Mouse (Mus musculus): ENCODE measurements around the gene Amot. TPM values are rescaled to one million over a fixed set of nuclear protein-coding genes. Genes with fewer than 3 reads are reported as not detected.

The Amot gene
- total RNA-seq, 4 experiments from 2014 or later, result 18.4 to 23.4 (median 21.4) TPM

GRCm38 (mm10) chrX:145482383-145482782 is 22.6 kb downstream of the Amot start:
- no peak for DNase-seq (ENCODE audit: low spot score in 2 of 2)

- DNase-seq (ENCODE audit: low spot score in 2 of 2), result no peak
Observed at GRCm38 (mm10) chrX:145479942-145480341, 25.0 kb downstream of the Amot start.

DNA sequence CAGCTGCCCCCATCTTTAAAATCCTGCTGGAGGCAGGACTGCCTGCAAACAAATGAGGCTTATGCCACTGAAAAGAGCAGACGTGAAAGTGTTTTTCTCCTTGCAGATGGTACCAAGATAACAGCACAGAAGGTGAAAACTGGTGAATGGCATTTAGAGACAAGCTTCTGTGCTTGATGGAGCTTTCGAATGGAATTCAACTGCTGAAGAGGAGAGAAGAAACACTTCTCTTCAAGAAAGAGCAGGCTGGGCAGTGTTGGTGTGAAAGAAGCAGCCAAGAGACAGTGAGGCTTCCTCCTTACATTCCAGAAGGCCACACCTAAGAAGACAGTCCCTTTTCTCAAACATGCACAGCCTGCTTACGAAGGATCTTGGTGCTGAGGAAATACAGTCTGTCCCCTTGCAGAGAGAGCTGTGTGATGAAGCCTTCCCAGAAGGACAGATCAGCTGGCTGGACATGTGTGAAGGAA is 27.2 kb downstream of the Amot start:
- peak in 1 of 2 experiments; percentile 20 for DNase-seq (ENCODE audit: low spot score in 2 of 2)

GRCm38 (mm10) chrX:145477003-145477724 is 27.8 kb downstream of the Amot start:
- no peak for DNase-seq (ENCODE audit: low spot score in 2 of 2)

GRCm38 (mm10) chrX:145468264-145468663 is 36.7 kb downstream of the Amot start:
- DNase-seq (ENCODE audit: low spot score in 2 of 2), result no peak

DNA sequence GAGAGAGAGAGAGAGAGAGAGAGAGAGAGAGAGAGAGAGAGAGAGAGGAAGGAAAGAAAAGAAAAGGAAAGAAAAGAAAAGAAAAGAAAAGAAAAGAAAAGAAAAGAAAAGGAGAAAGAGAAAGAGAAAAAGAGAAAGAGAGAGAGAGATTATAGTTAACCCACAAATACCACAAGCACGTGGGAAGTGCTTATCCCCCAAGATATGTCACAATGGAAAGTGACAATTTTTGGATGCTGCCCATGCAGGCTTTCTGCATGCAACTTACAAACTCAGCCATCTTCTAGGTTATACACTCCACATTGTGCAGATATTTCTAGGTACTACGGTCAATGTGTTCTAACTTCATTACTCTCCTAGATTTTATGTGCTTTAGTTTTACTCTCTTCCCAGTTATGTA is 41.5 kb downstream of the Amot start:
- no peak for DNase-seq (ENCODE audit: low spot score in 2 of 2)

- peak in 1 of 2 experiments; percentile 33 for DNase-seq (ENCODE audit: low spot score in 2 of 2)
Observed at GRCm38 (mm10) chrX:145461339-145461738, 43.6 kb downstream of the Amot start.

DNA sequence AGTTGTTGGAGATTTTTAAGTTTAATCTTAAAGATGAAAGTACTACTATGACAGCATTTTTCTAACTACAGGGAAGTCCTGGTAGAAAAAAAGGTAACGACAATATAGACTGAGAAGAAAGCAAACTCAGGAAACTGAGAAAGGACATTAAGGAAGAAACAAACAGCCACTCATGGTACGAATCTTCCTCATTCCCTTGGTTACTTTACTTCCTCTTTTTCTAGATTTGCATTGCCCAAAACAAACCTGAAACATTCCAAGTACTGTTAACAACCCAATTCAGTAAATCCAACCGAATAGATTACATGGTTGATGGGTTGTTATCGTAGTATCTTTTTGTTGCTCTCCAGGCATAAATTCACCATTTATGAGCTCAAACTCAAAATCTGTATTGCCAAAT is 48.7 kb downstream of the Amot start:
- DNase-seq (ENCODE audit: low spot score in 2 of 2), result no peak

DNA sequence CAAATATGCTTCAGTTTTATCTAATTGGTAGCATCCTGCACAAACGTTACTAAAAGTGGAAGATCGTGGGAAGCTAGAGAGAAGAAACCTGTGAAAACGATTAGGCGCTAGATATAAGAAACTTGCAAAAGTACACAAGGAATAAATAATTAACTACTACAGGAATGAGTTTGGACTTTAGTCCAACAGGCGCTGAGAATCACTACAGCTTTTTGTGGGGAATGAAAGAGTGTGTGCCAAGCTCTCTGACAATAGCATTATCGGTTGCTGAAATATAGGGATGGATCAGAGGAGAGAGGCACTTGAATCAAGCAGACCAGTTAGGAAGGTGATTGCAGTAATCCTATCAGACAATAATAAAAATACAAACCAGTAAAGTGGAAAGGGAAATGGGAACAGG is 49.4 kb downstream of the Amot start:
- no peak for DNase-seq (ENCODE audit: low spot score in 2 of 2)

DNA sequence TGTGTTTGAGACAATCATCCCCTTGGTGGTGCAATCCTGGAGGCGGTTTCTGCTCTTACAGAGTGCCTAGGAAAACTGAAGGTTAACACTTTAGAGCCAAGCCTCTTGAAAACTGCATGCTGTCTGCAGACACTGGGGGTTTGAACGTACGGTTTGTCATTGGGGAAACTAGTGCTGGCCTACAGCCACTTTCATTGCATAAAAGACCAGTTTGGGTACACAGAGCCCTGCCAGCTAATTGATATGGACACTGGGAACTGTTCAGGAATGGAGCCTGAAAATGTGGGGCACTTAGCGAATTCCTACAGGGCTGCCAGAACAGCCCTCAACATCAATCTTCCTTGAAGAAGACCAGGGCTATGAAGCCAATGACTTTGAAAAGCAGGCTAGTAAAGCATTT is 50.2 kb downstream of the Amot start:
- peak in 1 of 2 experiments; percentile 13 for DNase-seq (ENCODE audit: low spot score in 2 of 2)

DNA sequence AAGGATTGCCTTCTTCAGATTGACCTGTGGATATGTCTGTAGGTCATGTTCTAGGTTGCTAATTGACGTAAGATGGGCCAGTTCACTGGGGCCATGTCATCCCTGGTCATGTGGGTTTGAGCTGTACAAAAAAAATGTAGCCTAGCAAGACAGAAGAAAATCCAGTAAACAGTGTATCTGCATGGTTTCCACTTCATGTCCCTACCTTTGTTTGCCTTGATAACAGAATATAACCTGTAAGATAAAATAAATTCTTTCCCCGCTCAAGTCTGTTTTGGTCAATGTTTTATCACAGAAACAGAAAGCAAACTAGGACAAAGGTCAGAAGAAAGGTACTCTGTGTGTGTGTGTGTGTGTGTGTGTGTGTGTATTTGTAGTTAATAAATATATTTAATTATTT is 63.5 kb downstream of the Amot start:
- DNase-seq (ENCODE audit: low spot score in 2 of 2), result no peak

- no peak for DNase-seq (ENCODE audit: low spot score in 2 of 2)
Observed at GRCm38 (mm10) chrX:145433652-145434051, 71.3 kb downstream of the Amot start.

- no peak for DNase-seq (ENCODE audit: low spot score in 2 of 2)
Observed at GRCm38 (mm10) chrX:145430836-145431570, 74.0 kb downstream of the Amot start.

DNA sequence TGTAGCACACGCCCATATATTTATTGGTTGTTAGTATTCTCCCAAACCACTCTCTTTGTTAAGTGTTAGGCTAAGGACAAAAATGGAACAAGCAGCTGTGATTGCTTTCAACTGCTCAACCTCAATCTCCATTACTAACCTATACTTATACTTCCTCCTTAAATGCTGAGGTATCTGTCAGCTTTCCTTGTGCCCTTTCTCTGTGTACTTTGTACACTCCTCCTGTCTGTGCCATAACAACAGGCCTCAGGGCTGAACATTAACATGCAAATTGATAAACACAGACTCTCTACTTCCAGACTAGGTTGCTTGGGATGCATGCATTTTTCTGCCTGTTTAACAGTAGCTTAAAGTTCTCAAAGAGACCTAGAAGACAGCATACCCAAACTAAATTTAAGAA is 76.2 kb downstream of the Amot start:
- no peak for DNase-seq (ENCODE audit: low spot score in 2 of 2)

GRCm38 (mm10) chrX:145424026-145424425 is 81.0 kb downstream of the Amot start:
- DNase-seq (ENCODE audit: low spot score in 2 of 2), result no peak

GRCm38 (mm10) chrX:145414319-145414718 is 90.7 kb downstream of the Amot start:
- DNase-seq (ENCODE audit: low spot score in 2 of 2), result no peak

GRCm38 (mm10) chrX:145411425-145411824 is 93.6 kb downstream of the Amot start:
- DNase-seq (ENCODE audit: low spot score in 2 of 2), result no peak

GRCm38 (mm10) chrX:145406052-145406451 is 98.9 kb downstream of the Amot start:
- DNase-seq (ENCODE audit: low spot score in 2 of 2), result no peak

DNA sequence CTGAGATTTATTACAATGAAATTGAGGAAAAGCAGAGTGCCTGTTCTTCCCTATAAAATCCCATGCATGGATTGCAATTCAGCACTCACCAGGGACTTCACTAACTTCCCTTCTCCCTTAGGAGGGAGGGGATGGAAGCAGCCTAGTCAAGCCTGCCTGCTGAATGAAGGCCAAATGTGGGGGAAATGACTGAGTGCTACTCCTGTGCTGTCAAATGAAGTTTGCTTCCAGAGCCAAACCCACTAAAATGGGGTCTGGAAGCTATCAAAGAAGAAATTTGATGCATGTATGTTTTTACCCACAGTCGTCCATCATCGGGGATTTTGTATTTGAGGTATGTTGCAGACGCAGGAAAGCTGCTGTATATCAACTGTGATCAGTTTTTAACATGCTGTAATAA is 103.1 kb downstream of the Amot start:
- DNase-seq (ENCODE audit: low spot score in 2 of 2), result no peak

GRCm38 (mm10) chrX:145399236-145399635 is 105.7 kb downstream of the Amot start:
- no peak for DNase-seq (ENCODE audit: low spot score in 2 of 2)

Measured in left cerebral cortex, adult 8-10 months (tissue).